Comparison of ENCODE assay signal across 8 mouse cellular contexts in the genomic region with DNA sequence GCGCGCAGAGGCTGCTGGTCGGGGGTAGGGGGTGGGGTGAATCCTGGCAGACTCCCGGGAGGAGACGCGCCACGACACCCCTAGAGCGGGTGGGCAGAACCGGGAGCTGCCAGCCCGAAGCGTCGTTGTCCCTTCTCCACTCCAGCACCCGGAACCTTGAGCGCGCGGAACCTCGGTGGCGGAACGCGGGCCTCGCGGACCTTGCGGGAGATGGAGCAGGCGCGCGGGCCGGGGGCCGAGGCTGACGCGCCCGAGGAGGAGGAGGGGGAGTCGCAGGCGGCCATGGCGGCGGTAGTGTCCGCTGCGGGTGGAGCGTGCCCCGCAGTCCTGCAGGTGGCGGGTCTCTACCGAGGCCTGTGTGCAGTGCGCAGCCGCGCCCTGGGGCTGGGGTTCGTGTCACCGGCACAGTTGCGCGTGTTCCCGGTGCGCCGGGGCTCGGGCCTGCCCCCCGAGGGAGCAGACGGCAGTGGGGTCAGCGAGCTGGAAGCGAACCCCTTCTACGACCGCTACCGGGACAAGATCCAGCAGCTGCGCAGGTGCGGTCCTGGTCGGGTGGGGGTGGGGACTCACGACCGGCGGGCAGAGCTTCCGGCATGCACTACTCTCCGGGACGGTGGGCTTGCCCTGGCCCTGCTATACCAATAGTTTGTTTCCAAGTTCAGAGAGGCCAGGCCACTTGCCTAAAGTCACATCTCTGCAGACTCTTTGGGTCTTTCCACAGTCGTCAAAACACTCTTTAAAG. TPM values are rescaled to one million over a fixed set of nuclear protein-coding genes. Genes with fewer than 3 reads are reported as not detected.
DNase-seq lines count a peak whose midpoint lies in the region; ATAC-seq and TF ChIP-seq lines count a peak whose summit lies in the region.

Gene Atpaf1, plus strand, starts transcription at position 44 of the 742 bp plus-strand sequence.

- peaks cover 2% of the 10 kb centered on the region for H3K4me1 ChIP-seq in ES-Bruce4 (ENCODE audit: control insufficient read depth, insufficient read depth, low read length)
- H3K4me1 ChIP-seq in forebrain, embryonic 13.5 days = peaks cover 14% of the 10 kb centered on the region
- no peaks in the 10 kb centered on the region for H3K4me1 ChIP-seq in heart, postnatal 0 days (ENCODE audit: control insufficient read depth, insufficient read depth)
- peaks cover 15% of the 10 kb centered on the region for H3K4me1 ChIP-seq in liver, embryonic 16.5 days (ENCODE audit: control insufficient read depth, low read depth, low read length)
- peaks cover 19% of the 10 kb centered on the region for H3K4me1 ChIP-seq in neural tube, embryonic 13.5 days (replicated peaks)

- H3K36me3 ChIP-seq in ES-Bruce4 (ENCODE audit: control insufficient read depth, insufficient read depth, low read length, poor library complexity, severe bottlenecking) = peaks cover 17% of the 10 kb centered on the region
- H3K36me3 ChIP-seq in forebrain, embryonic 13.5 days (ENCODE audit: poor library complexity, severe bottlenecking) = peaks cover 18% of the 10 kb centered on the region
- peaks cover 29% of the 10 kb centered on the region for H3K36me3 ChIP-seq in heart, postnatal 0 days (replicated peaks; ENCODE audit: control insufficient read depth, insufficient read depth, low read length)
- no peaks in the 10 kb centered on the region for H3K36me3 ChIP-seq in liver, embryonic 16.5 days (ENCODE audit: control insufficient read depth, insufficient read depth)
- peaks cover 13% of the 10 kb centered on the region for H3K36me3 ChIP-seq in neural tube, embryonic 13.5 days

- H3K9ac ChIP-seq in ES-Bruce4 (ENCODE audit: low read depth, poor library complexity, severe bottlenecking) = peak within 1 kb of the TSS; percentile 57
- peak within 1 kb of the TSS; percentile 75 for H3K9ac ChIP-seq in forebrain, embryonic 13.5 days
- H3K9ac ChIP-seq in heart, postnatal 0 days (replicated peaks; ENCODE audit: low read depth, low read length) = peak within 1 kb of the TSS; percentile 85
- H3K9ac ChIP-seq in liver, embryonic 16.5 days (ENCODE audit: low read depth, low read length) = peak within 1 kb of the TSS; percentile 78
- H3K9ac ChIP-seq in neural tube, embryonic 13.5 days = peak within 1 kb of the TSS; percentile 83

- peak within 1 kb of the TSS; percentile 81 for H3K27ac ChIP-seq in ES-Bruce4 (ENCODE audit: insufficient read depth, low read length)
- no peak within 1 kb of the TSS for H3K27ac ChIP-seq in forebrain, embryonic 13.5 days
- H3K27ac ChIP-seq in heart, postnatal 0 days (ENCODE audit: low read depth) = peak within 1 kb of the TSS; percentile 82
- peak within 1 kb of the TSS; percentile 50 for H3K27ac ChIP-seq in liver, embryonic 16.5 days (ENCODE audit: low read length)
- H3K27ac ChIP-seq in neural tube, embryonic 13.5 days (replicated peaks) = peak within 1 kb of the TSS; percentile 52; the same call in 1 of the 2 replicates

- H3K9me3 ChIP-seq in ES-Bruce4 (replicated peaks; ENCODE audit: control insufficient read depth, insufficient read depth, low read length, poor library complexity, severe bottlenecking) = no peaks in the 10 kb centered on the region
- no peaks in the 10 kb centered on the region for H3K9me3 ChIP-seq in forebrain, embryonic 13.5 days (replicated peaks)
- no peaks in the 10 kb centered on the region for H3K9me3 ChIP-seq in heart, postnatal 0 days (replicated peaks; ENCODE audit: control insufficient read depth, low read length)
- H3K9me3 ChIP-seq in liver, embryonic 16.5 days (replicated peaks; ENCODE audit: control insufficient read depth, low read length) = no peaks in the 10 kb centered on the region
- no peaks in the 10 kb centered on the region for H3K9me3 ChIP-seq in neural tube, embryonic 13.5 days

- peak within 1 kb of the TSS; percentile 65 for H3K4me2 ChIP-seq in forebrain, embryonic 13.5 days
- peak within 1 kb of the TSS; percentile 81 for H3K4me2 ChIP-seq in heart, postnatal 0 days (ENCODE audit: low read depth, low read length)
- peak within 1 kb of the TSS; percentile 92 for H3K4me2 ChIP-seq in liver, embryonic 16.5 days (ENCODE audit: low read depth, low read length)
- peak within 1 kb of the TSS; percentile 71 for H3K4me2 ChIP-seq in neural tube, embryonic 13.5 days

- ATAC-seq in forebrain, embryonic 13.5 days = peak; percentile 94
- peak; percentile 85 for ATAC-seq in heart, postnatal 0 days (ENCODE audit: insufficient read depth, low read depth)
- ATAC-seq in liver, embryonic 16.5 days (ENCODE audit: low read depth) = peak; percentile 74
- ATAC-seq in neural tube, embryonic 13.5 days (ENCODE audit: low read depth) = peak; percentile 93

- DNase-seq in c-Kit-positive CD71-positive TER-119-positive erythroid progenitor cells, embryonic 14.5 days (ENCODE audit: low spot score) = peak; percentile 54
- peak; percentile 41 for DNase-seq in heart, postnatal 0 days (ENCODE audit: low spot score)
- peak; percentile 82 to 89 for DNase-seq in kidney, postnatal 4 days
- peak; percentile 57 for DNase-seq in telencephalon, adult 2 months (ENCODE audit: low read depth, low spot score)

- 1% methylated on average over 45 of the region's 69 CpGs for WGBS in forebrain, embryonic 13.5 days
- under 1% methylated on average over 66 of the region's 69 CpGs for WGBS in heart, postnatal 0 days
- under 1% methylated on average over 63 of the region's 69 CpGs for WGBS in liver, embryonic 16.5 days (ENCODE audit: insufficient replicate concordance)
- under 1% methylated on average over 67 of the region's 69 CpGs for WGBS in neural tube, embryonic 13.5 days

- peak within 1 kb of the TSS; percentile 70 for H3K4me3 ChIP-seq in ES-Bruce4 (ENCODE audit: low read depth, low read length)
- peak within 1 kb of the TSS; percentile 63 for H3K4me3 ChIP-seq in forebrain, embryonic 13.5 days
- H3K4me3 ChIP-seq in heart, postnatal 0 days (ENCODE audit: low read depth, low read length) = peak within 1 kb of the TSS; percentile 91
- peak within 1 kb of the TSS; percentile 79 for H3K4me3 ChIP-seq in liver, embryonic 16.5 days (ENCODE audit: low read depth, low read length)
- H3K4me3 ChIP-seq in neural tube, embryonic 13.5 days = peak within 1 kb of the TSS; percentile 72

- no peak for TF ChIP-seq CTCF in ES-Bruce4 (IDR thresholded peaks at IDR 0.05; ENCODE audit: low read depth, low read length)
- peak; percentile 9; the same call in 1 of the 2 replicates for TF ChIP-seq CTCF in heart, postnatal 0 days (IDR thresholded peaks at IDR 0.05; ENCODE audit: low read depth)

- H3K27me3 ChIP-seq in ES-Bruce4 (ENCODE audit: control insufficient read depth, insufficient read depth, low read length, poor library complexity, severe bottlenecking) = no peaks in the 10 kb centered on the region
- no peaks in the 10 kb centered on the region for H3K27me3 ChIP-seq in forebrain, embryonic 13.5 days
- no peaks in the 10 kb centered on the region for H3K27me3 ChIP-seq in heart, postnatal 0 days (ENCODE audit: control insufficient read depth, insufficient read depth, low read length)
- H3K27me3 ChIP-seq in liver, embryonic 16.5 days (ENCODE audit: control insufficient read depth, insufficient read depth, low read depth, low read length) = no peaks in the 10 kb centered on the region
- no peaks in the 10 kb centered on the region for H3K27me3 ChIP-seq in neural tube, embryonic 13.5 days

- no peak for TF ChIP-seq POLR2A in ES-Bruce4 (IDR thresholded peaks at IDR 0.05; ENCODE audit: insufficient read depth, low read length)

- 0 out of 2 replicates have a peak, but pooled peaks have one; percentile 20 for TF ChIP-seq EP300 in ES-Bruce4 (IDR thresholded peaks at IDR 0.05; ENCODE audit: insufficient read depth, low read depth, low read length)
- TF ChIP-seq EP300 in heart, postnatal 0 days (IDR thresholded peaks at IDR 0.05; ENCODE audit: low read depth) = no peak

RNA-seq across cellular contexts. Expression of gene Atpaf1, which starts in this region (rescaled TPM):
- polyA plus RNA-seq in ES-Bruce4 (2011; ENCODE audit: insufficient read depth, insufficient read length, low read depth, missing spikeins) = 35.2 and 35.7 TPM in 2 replicates
- 31.1 and 35.8 TPM in 2 replicates for polyA plus RNA-seq in forebrain, embryonic 13.5 days (2015; fragmentation: Nextera tagmentation; extraction: Ambion mirVana)
- total RNA-seq in heart, postnatal 0 days (2014; rRNA removed; ENCODE audit: low replicate concordance) = 40.0 and 49.0 TPM in 2 replicates
- polyA plus RNA-seq in heart, postnatal 0 days (2015; fragmentation: Nextera tagmentation; extraction: Ambion mirVana) = 75.9 and 86.4 TPM in 2 replicates
- 11.6 and 12.7 TPM in 2 replicates for polyA plus RNA-seq in liver, embryonic 16.5 days (2015; fragmentation: Nextera tagmentation; extraction: Ambion mirVana)
- 32.1 and 38.9 TPM in 2 replicates for polyA plus RNA-seq in neural tube, embryonic 13.5 days (2015; fragmentation: Nextera tagmentation; extraction: Ambion mirVana)
